Mouse (Mus musculus) adrenal gland, postnatal 25 days (tissue): Measurements from ENCODE around the gene Zfp953. TPM values are rescaled to one million over a fixed set of nuclear protein-coding genes. Genes with fewer than 3 reads are reported as not detected.
A peak's percentile ranks its signal among the peaks of the same experiment; 100 is the strongest.
"Not testable (repeated sequence)": the region's sequence is repeated elsewhere in the genome, so short reads cannot be mapped to it uniquely, and the experiment has no call there.

ENCODE experiments used
- DNase-seq: peaks from one replicate; pipeline ENCODE4 v3.0.0; 2021; ENCODE audit warnings: mixed read lengths
- long read RNA-seq: library from polyadenylated mRNA; stranded (forward); transcript quantifications from one replicate; pipeline ENCODE4 v2.0.0, GENCODE M21; 2021
- total RNA-seq: library from RNA; stranded (reverse); gene quantifications from 2 replicates; pipeline ENCODE4 v1.2.3, GENCODE M21; 2021

Gene Zfp953
- 4.1 and 4.9 TPM in 2 replicates for total RNA-seq
- long read RNA-seq, full-length matches to known transcripts, result 1 of 1 reads
- long read RNA-seq, partial matches to known transcripts, result 0 of 1 reads
- long read RNA-seq, other reads (novel, unspliced or antisense), result 0 of 1 reads

DNA sequence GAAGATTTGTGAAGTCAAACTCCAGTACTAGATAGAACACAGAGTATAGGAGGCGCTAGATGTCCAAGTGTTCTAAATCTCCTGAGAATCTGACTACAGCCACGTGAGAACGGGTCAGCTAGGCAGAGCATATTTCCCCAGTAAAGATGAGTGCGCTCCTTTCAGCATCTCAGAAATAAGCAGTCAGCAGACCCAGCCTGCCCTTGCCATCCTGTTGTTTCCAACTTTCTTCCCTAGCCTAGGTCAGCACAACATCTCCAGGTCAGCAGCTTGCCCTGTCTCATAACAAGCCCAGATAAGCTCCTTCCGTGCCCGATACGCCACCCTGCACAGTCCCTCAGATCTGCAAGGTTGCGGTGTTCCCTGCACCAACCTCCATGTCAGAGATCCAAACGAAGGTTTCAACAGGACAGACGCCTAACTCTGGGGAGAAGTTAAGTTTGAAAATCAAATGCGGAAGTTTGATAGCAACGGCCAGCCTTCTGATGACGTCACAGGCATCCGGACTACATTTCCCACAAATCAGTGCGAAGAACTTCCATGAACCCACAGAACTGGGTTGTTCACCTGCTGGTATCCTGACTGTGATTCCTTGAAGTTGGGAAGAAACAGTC is at the start of gene Zfp953, which contains the start of gene Gm28044:
Gene Zfp953, minus strand, starts transcription at position 475 of the 614 bp plus-strand sequence.
Gene Gm28044, minus strand, starts transcription at position 406 of the 614 bp plus-strand sequence.
- peak; percentile 82 for DNase-seq

DNA sequence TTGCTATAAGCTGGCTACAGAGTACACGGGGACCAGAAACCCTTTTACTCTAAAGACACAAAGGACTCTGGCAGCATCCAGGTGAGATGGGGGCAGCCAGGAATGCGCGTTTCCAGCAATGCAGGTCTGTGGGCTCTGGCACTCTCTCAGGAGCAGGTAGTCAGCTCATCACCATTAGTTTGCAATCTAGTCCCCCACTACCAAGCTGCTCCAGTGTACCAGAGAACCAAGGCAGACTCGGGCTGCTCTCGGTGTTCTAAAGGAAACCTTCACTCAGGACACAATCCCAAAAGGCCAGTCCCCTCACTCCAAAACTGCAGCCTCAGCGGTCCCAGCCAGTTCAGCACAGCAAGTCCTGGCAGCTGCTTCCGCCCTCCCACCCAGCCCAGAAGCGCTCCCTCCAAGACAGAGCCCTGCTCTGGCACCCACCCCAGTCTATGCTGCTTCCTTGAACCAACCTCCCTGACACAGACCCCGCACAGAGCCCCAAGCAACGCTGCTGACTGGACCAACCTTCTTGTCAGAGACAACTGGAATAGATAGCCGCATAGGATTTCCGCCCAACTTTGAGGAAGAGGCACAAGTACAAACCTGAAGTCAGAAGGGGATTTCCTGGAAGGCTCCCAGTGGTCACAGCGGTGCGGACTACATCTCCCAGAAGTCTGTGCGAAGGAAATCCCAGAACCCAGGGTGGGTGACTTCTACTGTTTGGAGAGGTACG is 38.9 kb upstream of the Zfp953 start, which contains the start of gene Zfp429:
Gene Zfp429, minus strand, starts transcription at position 637 of the 721 bp plus-strand sequence.
- peak; percentile 54 for DNase-seq

DNA sequence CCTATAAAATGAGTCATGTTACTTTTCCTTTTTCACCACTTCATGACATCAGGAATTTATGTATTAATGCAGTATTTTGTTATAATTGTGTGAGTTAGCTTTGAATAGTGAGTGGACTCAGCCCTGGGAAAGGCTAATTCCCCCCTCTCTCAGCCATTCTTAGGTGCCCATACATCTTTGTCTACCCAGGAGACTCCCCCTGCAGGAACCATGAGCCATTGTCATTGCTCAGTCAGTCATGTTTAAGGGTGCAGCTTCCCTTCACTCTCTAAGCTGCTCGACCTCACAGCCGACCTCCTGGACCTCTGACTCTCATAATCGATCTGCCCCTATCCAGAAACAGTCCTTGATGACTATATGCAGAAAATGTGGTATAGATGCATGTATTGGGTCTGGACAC is 15.8 kb upstream of the Zfp953 start:
- not testable (repeated sequence) for DNase-seq

GRCm38 (mm10) chr13:67375050-67375911 is 14.9 kb upstream of the Zfp953 start, which contains the start of the genes Gm28041 and Zfp456:
Gene Gm28041 (minus strand): TSS chr13:67375733.
Gene Zfp456 (minus strand): TSS chr13:67375810.
- peak; percentile 59 for DNase-seq

DNA sequence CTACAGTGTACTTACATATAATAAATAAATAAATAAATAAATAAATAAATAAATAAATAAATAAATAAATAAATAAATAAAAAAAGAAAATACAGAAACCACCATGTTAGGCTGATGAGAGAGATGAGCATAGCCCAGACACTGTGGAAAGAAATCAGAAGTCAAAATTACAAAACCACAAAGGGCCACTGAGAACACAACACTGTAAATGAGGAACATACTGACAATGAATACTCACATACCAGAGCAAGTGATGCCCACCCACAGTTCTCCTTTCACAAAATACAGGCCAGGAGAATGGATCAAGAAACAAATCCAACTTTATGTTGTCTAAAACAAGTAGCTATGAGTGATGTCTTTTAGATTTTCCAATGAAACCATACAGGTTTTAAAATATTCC is 8.6 kb downstream of the Zfp953 start:
- DNase-seq, result no peak

DNA sequence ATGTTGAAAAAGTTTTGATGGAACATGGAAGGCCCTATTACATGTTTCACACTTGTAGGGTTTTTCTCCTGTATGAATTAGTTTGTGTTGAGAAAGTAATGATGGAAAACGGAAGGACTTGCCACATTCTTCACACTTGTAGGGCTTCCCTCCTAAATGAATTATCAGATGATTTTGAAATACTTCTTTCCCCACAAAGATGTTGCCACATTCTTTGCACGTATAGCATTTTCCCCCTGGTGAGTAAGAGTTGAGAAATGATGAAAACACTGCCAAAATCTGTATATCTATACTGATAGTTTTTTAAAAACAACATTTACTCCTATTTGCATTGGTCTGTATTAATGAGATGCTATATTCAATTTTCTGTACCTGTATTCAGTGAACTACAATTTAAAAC is 17.0 kb downstream of the Zfp953 start:
- DNase-seq, result no peak

- DNase-seq, result no peak
These were observed 27.5 kb downstream of the Zfp953 start for GRCm38 (mm10) chr13:67332877-67333276.

DNA sequence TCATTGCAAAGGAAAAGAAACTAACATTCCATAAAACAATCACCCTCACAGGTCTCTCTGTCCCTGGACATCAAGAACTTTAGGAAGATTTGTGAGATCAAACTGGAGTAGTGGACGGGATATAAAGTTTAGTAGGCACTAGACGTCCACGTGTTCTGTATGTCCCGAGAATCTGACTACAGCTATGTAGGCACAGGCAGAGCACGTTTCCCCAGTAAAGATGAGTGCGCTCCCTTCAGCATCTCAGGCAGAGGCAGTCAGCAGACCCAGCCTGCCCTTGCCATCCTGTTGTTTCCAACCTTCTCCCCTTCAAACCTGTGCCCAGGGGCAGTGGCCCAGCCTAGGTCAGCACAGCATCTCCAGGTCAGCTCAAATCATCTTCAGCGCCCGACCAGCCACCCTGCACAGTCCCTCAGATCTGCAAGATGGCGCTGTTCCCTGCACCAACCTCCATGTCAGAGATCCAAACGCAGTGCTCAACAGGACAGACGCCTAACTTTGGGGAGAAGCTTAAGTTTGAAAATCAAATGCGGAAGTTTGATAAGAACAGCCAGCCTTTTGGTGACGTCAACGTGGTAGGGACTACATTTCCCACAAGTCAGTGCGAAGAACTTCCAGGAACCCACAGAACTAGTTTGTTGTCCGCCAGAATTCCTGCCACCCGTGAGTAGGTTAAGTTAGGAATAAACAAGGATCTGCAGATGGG is 28.2 kb downstream of the Zfp953 start, which contains the start of gene Zfp595:
Gene Zfp595, minus strand, starts transcription at position 552 of the 706 bp plus-strand sequence.
- peak; percentile 66 for DNase-seq

DNA sequence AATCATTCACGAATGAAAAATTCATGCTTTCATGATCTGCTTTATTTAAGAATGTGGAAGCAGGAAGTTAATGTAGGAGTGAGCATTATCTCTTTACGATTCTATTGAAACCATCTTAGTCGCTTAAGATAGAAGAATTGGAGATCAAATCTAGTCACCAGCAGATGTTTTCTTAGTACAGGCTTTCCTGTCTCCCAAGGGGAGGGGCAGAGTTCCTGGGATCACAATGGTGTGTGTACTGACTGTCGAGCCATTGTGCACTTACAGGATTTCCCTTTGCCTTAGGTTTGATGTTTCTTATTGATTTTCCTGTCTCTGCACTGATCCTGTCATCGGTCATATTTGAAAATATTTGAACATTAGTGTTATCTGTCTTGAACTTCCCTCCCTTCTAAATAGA is 53.7 kb downstream of the Zfp953 start:
- no peak for DNase-seq

GRCm38 (mm10) chr13:67305822-67306672 is 54.4 kb downstream of the Zfp953 start, which contains the start of gene Zfp457:
Gene Zfp457 (minus strand): TSS chr13:67306485.
- DNase-seq, result peak; percentile 73

Other genes with a start within 250 kb of the Zfp953 start
- 1.3 and 1.7 TPM in 2 replicates for gene Rslcan18, start 244.3 kb downstream of the Zfp953 start, total RNA-seq
- gene Zfp759, start 238.9 kb downstream of the Zfp953 start, total RNA-seq, result 5.7 TPM in 2 replicates
- 7.9 and 8.5 TPM in 2 replicates for gene Rsl1, start 187.4 kb downstream of the Zfp953 start, total RNA-seq
- gene Zfp455, start 166.1 kb downstream of the Zfp953 start, total RNA-seq, result 2.5 and 2.8 TPM in 2 replicates
- 4.0 and 5.8 TPM in 2 replicates for gene Zfp458, start 82.1 kb downstream of the Zfp953 start, total RNA-seq
- gene Zfp457, start 54.1 kb downstream of the Zfp953 start, total RNA-seq, result 3.7 and 5.8 TPM in 2 replicates
- 6.2 and 7.4 TPM in 2 replicates for gene Zfp595, start 28.0 kb downstream of the Zfp953 start, total RNA-seq
- 1.2 TPM in 1 of 2 replicates, not detected in the other for gene Gm28044, start 69 bp downstream of the Zfp953 start, total RNA-seq
- 2.2 TPM in 1 of 2 replicates, not detected in the other for gene Gm28041, start 15.1 kb upstream of the Zfp953 start, total RNA-seq
- gene Zfp456, start 15.2 kb upstream of the Zfp953 start, total RNA-seq, result 1.3 and 2.5 TPM in 2 replicates
- gene Zfp429, start 39.2 kb upstream of the Zfp953 start, total RNA-seq, result 4.4 and 6.1 TPM in 2 replicates
- 0.62 and 1.8 TPM in 2 replicates for gene Zfp459, start 60.8 kb upstream of the Zfp953 start, total RNA-seq
- 19.0 and 23.5 TPM in 2 replicates for gene Zfp874a, start 91.0 kb upstream of the Zfp953 start, total RNA-seq
- gene Zfp874b, start 123.7 kb upstream of the Zfp953 start, total RNA-seq, result 15.9 and 18.7 TPM in 2 replicates
- 7.6 and 8.1 TPM in 2 replicates for gene Zfp58, start 139.9 kb upstream of the Zfp953 start, total RNA-seq
- gene Gm26965, start 165.5 kb upstream of the Zfp953 start, total RNA-seq, result not detected in 2 replicates
- gene Zfp87, start 165.6 kb upstream of the Zfp953 start, total RNA-seq, result 18.0 and 19.8 TPM in 2 replicates
- 8.6 and 8.9 TPM in 2 replicates for gene Zfp748, start 193.2 kb upstream of the Zfp953 start, total RNA-seq
- 8.3 and 9.5 TPM in 2 replicates for gene Zfp729b, start 249.1 kb upstream of the Zfp953 start, total RNA-seq